Mouse (Mus musculus): ENCODE data around the gene Fgfr2.

Fgfr2 gene

GRCm38 (mm10) chr7:132644605-132645279, 478.4 kb downstream of the Fgfr2 start:
- DNase-seq: no peak

GRCm38 (mm10) chr7:132641606-132642005, 481.5 kb downstream of the Fgfr2 start:
- no peak for DNase-seq

- DNase-seq: peak; percentile 50
Observed at GRCm38 (mm10) chr7:132640946-132641345, 482.2 kb downstream of the Fgfr2 start.

- DNase-seq: peak; percentile 63
Observed at GRCm38 (mm10) chr7:132638446-132639087, 484.6 kb downstream of the Fgfr2 start.

GRCm38 (mm10) chr7:132637292-132637691, 485.9 kb downstream of the Fgfr2 start:
- DNase-seq: peak; percentile 52

GRCm38 (mm10) chr7:132631313-132631712, 491.8 kb downstream of the Fgfr2 start:
- no peak for DNase-seq

- DNase-seq: no peak
Observed at GRCm38 (mm10) chr7:132627448-132627847, 495.7 kb downstream of the Fgfr2 start.

- no peak for DNase-seq
Observed at GRCm38 (mm10) chr7:132626174-132626573, 497.0 kb downstream of the Fgfr2 start.

- DNase-seq: no peak
Observed at GRCm38 (mm10) chr7:132624161-132624560, 499.0 kb downstream of the Fgfr2 start.

GRCm38 (mm10) chr7:132619975-132620918, 502.9 kb downstream of the Fgfr2 start:
- no peak for DNase-seq

- no peak for DNase-seq
Observed at GRCm38 (mm10) chr7:132619549-132619948, 503.6 kb downstream of the Fgfr2 start.

- no peak for DNase-seq
Observed at GRCm38 (mm10) chr7:132617021-132617564, 506.1 kb downstream of the Fgfr2 start.

- no peak for DNase-seq
Observed at GRCm38 (mm10) chr7:132616391-132616790, 506.8 kb downstream of the Fgfr2 start.

GRCm38 (mm10) chr7:132615346-132615745, 507.8 kb downstream of the Fgfr2 start:
- DNase-seq: no peak

GRCm38 (mm10) chr7:132611530-132611929, 511.6 kb downstream of the Fgfr2 start:
- no peak for DNase-seq

GRCm38 (mm10) chr7:132610468-132611318, 512.5 kb downstream of the Fgfr2 start, which contains the start of gene Lhpp:
Lhpp (plus strand) TSS chr7:132610638.
- peak; percentile 74 for DNase-seq

GRCm38 (mm10) chr7:132608316-132609020, 514.7 kb downstream of the Fgfr2 start:
- DNase-seq: no peak

- DNase-seq: no peak
Observed at GRCm38 (mm10) chr7:132605689-132606088, 517.5 kb downstream of the Fgfr2 start.

GRCm38 (mm10) chr7:132604720-132605119, 518.4 kb downstream of the Fgfr2 start:
- DNase-seq: no peak

GRCm38 (mm10) chr7:132600926-132601325, 522.2 kb downstream of the Fgfr2 start:
- no peak for DNase-seq

GRCm38 (mm10) chr7:132600026-132600425, 523.1 kb downstream of the Fgfr2 start:
- DNase-seq: no peak
